Mouse (Mus musculus): ENCODE results near the gene Kpna2.
"Not testable (repeated sequence)": the region's sequence is repeated elsewhere in the genome, so short reads cannot be mapped to it uniquely, and the experiment has no call there.

Kpna2 gene

GRCm38 (mm10) chr11:106999151-106999948 lies at the start of gene Kpna2:
Kpna2 (minus strand) TSS chr11:106999541.
- peak; percentile 89 for DNase-seq

GRCm38 (mm10) chr11:107046766-107047620 lies 47.7 kb upstream of the Kpna2 start:
- DNase-seq = no peak

- DNase-seq = no peak
Observed at GRCm38 (mm10) chr11:107045546-107045945, 46.2 kb upstream of the Kpna2 start.

GRCm38 (mm10) chr11:107044321-107044720 lies 45.0 kb upstream of the Kpna2 start:
- peak; percentile 76 for DNase-seq

GRCm38 (mm10) chr11:107043361-107043760 lies 44.0 kb upstream of the Kpna2 start:
- DNase-seq = no peak

GRCm38 (mm10) chr11:107041396-107041795 lies 42.1 kb upstream of the Kpna2 start:
- DNase-seq = no peak

GRCm38 (mm10) chr11:107039417-107039816 lies 40.1 kb upstream of the Kpna2 start:
- no peak for DNase-seq

- no peak for DNase-seq
Observed at GRCm38 (mm10) chr11:107034085-107034810, 34.9 kb upstream of the Kpna2 start.

- DNase-seq = no peak
Observed at GRCm38 (mm10) chr11:107031635-107032034, 32.3 kb upstream of the Kpna2 start.

GRCm38 (mm10) chr11:107029536-107029935 lies 30.2 kb upstream of the Kpna2 start:
- no peak for DNase-seq

GRCm38 (mm10) chr11:107028754-107029153 lies 29.4 kb upstream of the Kpna2 start:
- no peak for DNase-seq

- DNase-seq = no peak
Observed at GRCm38 (mm10) chr11:107028275-107028618, 28.9 kb upstream of the Kpna2 start.

- peak; percentile 91 for DNase-seq
Observed at GRCm38 (mm10) chr11:107027431-107028274, 28.3 kb upstream of the Kpna2 start.

GRCm38 (mm10) chr11:107026554-107027430 lies 27.5 kb upstream of the Kpna2 start:
- no peak for DNase-seq

- DNase-seq = no peak
Observed at GRCm38 (mm10) chr11:107025411-107026321, 26.3 kb upstream of the Kpna2 start, which contains the start of gene 1810010H24Rik. 1810010H24Rik (plus strand) TSS chr11:107025681.

- DNase-seq = no peak
Observed at GRCm38 (mm10) chr11:107024406-107024805, 25.1 kb upstream of the Kpna2 start.

GRCm38 (mm10) chr11:107022050-107022683 lies 22.8 kb upstream of the Kpna2 start:
- no peak for DNase-seq

GRCm38 (mm10) chr11:107019722-107020121 lies 20.4 kb upstream of the Kpna2 start:
- DNase-seq = not testable (repeated sequence)

- DNase-seq = no peak
Observed at GRCm38 (mm10) chr11:107019318-107019717, 20.0 kb upstream of the Kpna2 start.
